In genomic region chr13:21711698-21712097, GRCm38 (mm10) we compare ENCODE assay signal across 10 mouse cellular contexts. TPM values are rescaled to one million over a fixed set of nuclear protein-coding genes. Genes with fewer than 3 reads are reported as not detected.
A peak's percentile ranks its signal among the peaks of the same experiment; 100 is the strongest.
DNase-seq lines count a peak whose midpoint lies in the region; ATAC-seq and TF ChIP-seq lines count a peak whose summit lies in the region.
"Had no signal": no experiment of that assay in that cellular context is flagged by ENCODE, and none has a peak within 500 bp of the region (broad histone marks: within the 10 kb centered on the region; RNA-seq: fewer than 3 reads in every experiment).

No protein-coding gene starts in this region.

- TF ChIP-seq CTCF in kidney, adult 2 months (conservative IDR thresholded peaks at IDR 0.05; ENCODE audit: insufficient read depth, insufficient read length, low read depth, low read length): no peak

- ATAC-seq in embryonic facial prominence, embryonic 11.5 days (replicated peaks; ENCODE audit: insufficient number of reproducible peaks, low FRiP score, low TSS enrichment, low read depth): no peak
- no peak for ATAC-seq in intestine, embryonic 16.5 days
- no peak for ATAC-seq in midbrain, embryonic 16.5 days

- no peaks in the 10 kb centered on the region for H3K36me3 ChIP-seq in kidney, adult 2 months (ENCODE audit: control insufficient read depth, insufficient read depth, low read length)
- H3K36me3 ChIP-seq in embryonic facial prominence, embryonic 11.5 days (replicated peaks; ENCODE audit: control insufficient read depth, insufficient read depth, low read depth, low read length): no peaks in the 10 kb centered on the region
- no peaks in the 10 kb centered on the region for H3K36me3 ChIP-seq in intestine, embryonic 16.5 days (ENCODE audit: control insufficient read depth, insufficient read depth, low read length)
- no peaks in the 10 kb centered on the region for H3K36me3 ChIP-seq in midbrain, embryonic 16.5 days (ENCODE audit: control insufficient read depth, insufficient read depth, low read length)

- peaks cover 8% of the 10 kb centered on the region; the same call in 1 of the 2 replicates for H3K4me1 ChIP-seq in kidney, adult 2 months (ENCODE audit: control insufficient read depth, insufficient read depth, low read length)
- H3K4me1 ChIP-seq in embryonic facial prominence, embryonic 11.5 days (ENCODE audit: control insufficient read depth, insufficient read depth, low read length): no peaks in the 10 kb centered on the region
- H3K4me1 ChIP-seq in intestine, embryonic 16.5 days (ENCODE audit: control insufficient read depth, insufficient read depth, low read length): peaks cover 8% of the 10 kb centered on the region
- peaks cover 13% of the 10 kb centered on the region for H3K4me1 ChIP-seq in midbrain, embryonic 16.5 days (ENCODE audit: control insufficient read depth, insufficient read depth, low read length)

- TF ChIP-seq POLR2A in kidney, adult 2 months (IDR thresholded peaks at IDR 0.05; ENCODE audit: low read depth, low read length): no peak

- peak overlapping the region; percentile 24 for H3K4me2 ChIP-seq in embryonic facial prominence, embryonic 11.5 days (ENCODE audit: low read depth, low read length)
- peak overlapping the region; percentile 76 for H3K4me2 ChIP-seq in intestine, embryonic 16.5 days (ENCODE audit: low read depth, low read length)
- H3K4me2 ChIP-seq in midbrain, embryonic 16.5 days (ENCODE audit: low read length): peak overlapping the region; percentile 61

- 42% methylated on average over 4 of the region's 4 CpGs for WGBS in kidney, adult 2 months
- 37% methylated on average over 4 of the region's 4 CpGs for WGBS in embryonic facial prominence, embryonic 11.5 days
- WGBS in intestine, embryonic 16.5 days: 28% methylated on average over 4 of the region's 4 CpGs
- 22% methylated on average over 4 of the region's 4 CpGs for WGBS in midbrain, embryonic 16.5 days

- intact Hi-C loops in gastrocnemius, postnatal 14 days (cut with DNase I; ENCODE audit: low total_unique reads): no loop called here

- no peak overlapping the region for H3K27ac ChIP-seq in kidney, adult 2 months (ENCODE audit: insufficient read depth, low read depth, low read length)
- no peak overlapping the region for H3K27ac ChIP-seq in embryonic facial prominence, embryonic 11.5 days (replicated peaks; ENCODE audit: low read depth, low read length)
- no peak overlapping the region for H3K27ac ChIP-seq in intestine, embryonic 16.5 days (ENCODE audit: low read length)
- no peak overlapping the region for H3K27ac ChIP-seq in midbrain, embryonic 16.5 days (ENCODE audit: low read length)

- no peaks in the 10 kb centered on the region for H3K9me3 ChIP-seq in embryonic facial prominence, embryonic 11.5 days (replicated peaks; ENCODE audit: control insufficient read depth, low read length)
- no peaks in the 10 kb centered on the region for H3K9me3 ChIP-seq in intestine, embryonic 16.5 days (ENCODE audit: control insufficient read depth, low read length)
- no peaks in the 10 kb centered on the region for H3K9me3 ChIP-seq in midbrain, embryonic 16.5 days (replicated peaks; ENCODE audit: control insufficient read depth, low read length, poor library complexity, severe bottlenecking)

- H3K9ac ChIP-seq in embryonic facial prominence, embryonic 11.5 days (replicated peaks; ENCODE audit: low read length): no peak overlapping the region; the same call in 1 of the 2 replicates
- H3K9ac ChIP-seq in intestine, embryonic 16.5 days (ENCODE audit: low read depth, low read length): no peak overlapping the region
- H3K9ac ChIP-seq in midbrain, embryonic 16.5 days (ENCODE audit: low read depth, low read length): peak overlapping the region; percentile 52; the same call in 1 of the 2 replicates

- DNase-seq in kidney, adult 2 months: peak; percentile 4
- no peak for DNase-seq in kidney, adult 9 months
- no peak for DNase-seq in embryonic facial prominence, embryonic 11.5 days (ENCODE audit: low spot score)
- no peak for DNase-seq in gastrocnemius, postnatal 14 days
- DNase-seq in urinary bladder, postnatal 36 days (ENCODE audit: low spot score in 2 of 2): no peak
- no peak for DNase-seq in adrenal gland, postnatal 10 days

- H3K27me3 ChIP-seq in kidney, adult 2 months (replicated peaks; ENCODE audit: control insufficient read depth, insufficient read depth, low read length): no peaks in the 10 kb centered on the region
- H3K27me3 ChIP-seq in embryonic facial prominence, embryonic 11.5 days (ENCODE audit: control insufficient read depth, insufficient read depth, low read length): no peaks in the 10 kb centered on the region
- no peaks in the 10 kb centered on the region for H3K27me3 ChIP-seq in intestine, embryonic 16.5 days (replicated peaks; ENCODE audit: control insufficient read depth, insufficient read depth, low read length)
- H3K27me3 ChIP-seq in midbrain, embryonic 16.5 days (ENCODE audit: control insufficient read depth, insufficient read depth, low read depth, low read length): no peaks in the 10 kb centered on the region
- H3K27me3 ChIP-seq: Patski had no signal

- H3K4me3 ChIP-seq in kidney, adult 2 months (ENCODE audit: insufficient read depth, low read depth, low read length): no peak overlapping the region
- H3K4me3 ChIP-seq in embryonic facial prominence, embryonic 11.5 days (ENCODE audit: low read depth, low read length): peak overlapping the region; percentile 38
- H3K4me3 ChIP-seq in intestine, embryonic 16.5 days (ENCODE audit: low read length): peak overlapping the region; percentile 59
- H3K4me3 ChIP-seq in midbrain, embryonic 16.5 days (ENCODE audit: low read depth, low read length): peak overlapping the region; percentile 60

RNA-seq across cellular contexts. Expression of gene Hist1h2bl, which starts 4.2 kb away (rescaled TPM):
- polyA plus RNA-seq in kidney, adult 2 months (2012; rRNA removed): 1.0 TPM in 1 of 2 replicates, not detected in the other
- polyA plus RNA-seq in embryonic facial prominence, embryonic 11.5 days (2014; fragmentation: Nextera tagmentation; extraction: Ambion mirVana): 4.6 TPM in 2 replicates
- 2.3 and 2.5 TPM in 2 replicates for polyA plus RNA-seq in intestine, embryonic 16.5 days (2015; fragmentation: Nextera tagmentation; extraction: Ambion mirVana)
- polyA plus RNA-seq in midbrain, embryonic 16.5 days (2015; fragmentation: Nextera tagmentation; extraction: Ambion mirVana): not detected in 2 replicates
- 10 to 100 TPM; 79.9 to 84.7 TPM for total RNA-seq in gastrocnemius, postnatal 14 days (2021)
- total RNA-seq in adrenal gland, postnatal 10 days (2021): 100 to 1,000 TPM; 284 to 352 TPM
- polyA plus RNA-seq: liver, adult 2 months had no signal

RNA-seq across cellular contexts. Expression of gene Hist1h2ai, which starts 4.5 kb away (rescaled TPM):
- 0.49 and 1.2 TPM in 2 replicates for polyA plus RNA-seq in kidney, adult 2 months (2012; rRNA removed)
- 26.6 and 30.4 TPM in 2 replicates for polyA plus RNA-seq in embryonic facial prominence, embryonic 11.5 days (2014; fragmentation: Nextera tagmentation; extraction: Ambion mirVana)
- 10.9 and 17.9 TPM in 2 replicates for polyA plus RNA-seq in intestine, embryonic 16.5 days (2015; fragmentation: Nextera tagmentation; extraction: Ambion mirVana)
- polyA plus RNA-seq in midbrain, embryonic 16.5 days (2015; fragmentation: Nextera tagmentation; extraction: Ambion mirVana): 3.5 and 9.7 TPM in 2 replicates
- 10 to 100 TPM; 70.5 to 87.6 TPM for total RNA-seq in gastrocnemius, postnatal 14 days (2021)
- 100 to 1,000 TPM; 304 to 363 TPM for total RNA-seq in adrenal gland, postnatal 10 days (2021)
- polyA plus RNA-seq: Patski had no signal

RNA-seq across cellular contexts. Expression of gene Hist1h3h, which starts 5.8 kb away (rescaled TPM):
- 1.1 and 2.2 TPM in 2 replicates for polyA plus RNA-seq in kidney, adult 2 months (2012; rRNA removed)
- 9.7 and 14.7 TPM in 2 replicates for polyA plus RNA-seq in embryonic facial prominence, embryonic 11.5 days (2014; fragmentation: Nextera tagmentation; extraction: Ambion mirVana)
- polyA plus RNA-seq in intestine, embryonic 16.5 days (2015; fragmentation: Nextera tagmentation; extraction: Ambion mirVana): 4.8 and 9.5 TPM in 2 replicates
- 3.4 TPM in 1 of 2 replicates, not detected in the other for polyA plus RNA-seq in midbrain, embryonic 16.5 days (2015; fragmentation: Nextera tagmentation; extraction: Ambion mirVana)
- total RNA-seq in gastrocnemius, postnatal 14 days (2021): 100 to 1,000 TPM; 108 to 117 TPM
- total RNA-seq in adrenal gland, postnatal 10 days (2021): 100 to 1,000 TPM; 397 to 474 TPM
- polyA plus RNA-seq: liver, adult 2 months had no signal

RNA-seq across cellular contexts. Expression of gene Hist1h2bm, which starts 10.1 kb away (rescaled TPM):
- polyA plus RNA-seq in kidney, adult 2 months (2012; rRNA removed): 0.24 and 0.38 TPM in 2 replicates
- polyA plus RNA-seq in embryonic facial prominence, embryonic 11.5 days (2014; fragmentation: Nextera tagmentation; extraction: Ambion mirVana): 6.3 and 6.4 TPM in 2 replicates
- polyA plus RNA-seq in intestine, embryonic 16.5 days (2015; fragmentation: Nextera tagmentation; extraction: Ambion mirVana): 1.7 and 3.5 TPM in 2 replicates
- 1.2 and 1.4 TPM in 2 replicates for polyA plus RNA-seq in midbrain, embryonic 16.5 days (2015; fragmentation: Nextera tagmentation; extraction: Ambion mirVana)
- 10 to 100 TPM; 20.2 to 23.0 TPM for total RNA-seq in gastrocnemius, postnatal 14 days (2021)
- total RNA-seq in adrenal gland, postnatal 10 days (2021): 100 to 1,000 TPM in 1 of 2 experiments, 10 to 100 TPM in 1; 83.1 to 103 TPM
- polyA plus RNA-seq: liver, adult 2 months; Patski had no signal

RNA-seq across cellular contexts. Expression of gene Olfr1359, which starts 13.8 kb away (rescaled TPM):
- not detected in 2 replicates for polyA plus RNA-seq in kidney, adult 2 months (2012; rRNA removed)
- not detected in 2 replicates for polyA plus RNA-seq in embryonic facial prominence, embryonic 11.5 days (2014; fragmentation: Nextera tagmentation; extraction: Ambion mirVana)
- polyA plus RNA-seq in intestine, embryonic 16.5 days (2015; fragmentation: Nextera tagmentation; extraction: Ambion mirVana): not detected in 2 replicates
- not detected in 2 replicates for polyA plus RNA-seq in midbrain, embryonic 16.5 days (2015; fragmentation: Nextera tagmentation; extraction: Ambion mirVana)
- total RNA-seq in gastrocnemius, postnatal 14 days (2021): not detected
- not detected for total RNA-seq in adrenal gland, postnatal 10 days (2021)
- total RNA-seq: liver, adult 2 months had no signal
- polyA plus RNA-seq: liver, adult 2 months; Patski had no signal

Comparison
In these comparisons a context has a peak if more than half of its experiments do, and no peak if none do; other contexts are left out.
1. H3K4me2 ChIP-seq: peak in every context shown above with its lines; median percentile 76 in intestine, embryonic 16.5 days; 61 in midbrain, embryonic 16.5 days; 24 in embryonic facial prominence, embryonic 11.5 days.